27 mouse cellular contexts compared by ENCODE assay signal in genomic region chr10:58739779-58740178, GRCm38 (mm10). TPM values are rescaled to one million over a fixed set of nuclear protein-coding genes. Genes with fewer than 3 reads are reported as not detected.
"Had no signal": no experiment of that assay in that cellular context is flagged by ENCODE, and none has a peak within 500 bp of the region (broad histone marks: within the 10 kb centered on the region; RNA-seq: fewer than 3 reads in every experiment).

No protein-coding gene starts in this region.

- H3K4me3 ChIP-seq: kidney, embryonic 15.5 days; left cerebral cortex, adult 2 months; limb, embryonic 10.5 days; liver, embryonic 15.5 days; midbrain, embryonic 13.5 days; myocyte; stomach, embryonic 15.5 days had no signal

- H3K4me1 ChIP-seq: kidney, embryonic 15.5 days; limb, embryonic 10.5 days; liver, embryonic 15.5 days; midbrain, embryonic 13.5 days; stomach, embryonic 15.5 days had no signal

- H3K27me3 ChIP-seq: kidney, embryonic 15.5 days; liver, embryonic 15.5 days; midbrain, embryonic 13.5 days; stomach, embryonic 15.5 days had no signal

- H3K36me3 ChIP-seq: kidney, embryonic 15.5 days; limb, embryonic 10.5 days; liver, embryonic 15.5 days; midbrain, embryonic 13.5 days; stomach, embryonic 15.5 days had no signal

- ATAC-seq: lung, postnatal 0 days; midbrain, embryonic 13.5 days had no signal

- H3K9me3 ChIP-seq: kidney, embryonic 15.5 days; limb, embryonic 10.5 days; liver, embryonic 15.5 days; midbrain, embryonic 13.5 days; stomach, embryonic 15.5 days had no signal

- H3K4me2 ChIP-seq: kidney, embryonic 15.5 days; liver, embryonic 11.5 days; liver, embryonic 15.5 days; midbrain, embryonic 13.5 days; stomach, embryonic 15.5 days had no signal

- H3K9ac ChIP-seq: kidney, embryonic 15.5 days; liver, embryonic 15.5 days; midbrain, embryonic 13.5 days; stomach, embryonic 15.5 days had no signal

- H3K27ac ChIP-seq: kidney, embryonic 15.5 days; left cerebral cortex, adult 2 months; limb, embryonic 10.5 days; liver, embryonic 15.5 days; midbrain, embryonic 13.5 days; stomach, embryonic 15.5 days had no signal

- DNase-seq: kidney, adult 2 months; kidney, postnatal 14 days; lung, adult 2 months; lung, postnatal 36 days; retina, postnatal 1 day; thymus, adult 2 months; thymus, postnatal 25 days had no signal

RNA-seq across cellular contexts. Expression of gene Gm17542, which starts 21.8 kb away (rescaled TPM):
- total RNA-seq: layer of hippocampus, adult 8-10 months; layer of hippocampus, postnatal 14 days; left cerebral cortex, adult 2 months; left cerebral cortex, postnatal 14 days; megakaryocyte progenitor cell, adult 5-6 weeks; midbrain, postnatal 0 days; neutrophil, adult 5-6 weeks had no signal
- polyA plus RNA-seq: kidney, adult 2 months; kidney, embryonic 15.5 days; large intestine, adult 2 months; limb, embryonic 10.5 days; limb, embryonic 14.5 days; liver, embryonic 11.5 days; liver, embryonic 15.5 days; lung, adult 2 months; lung, postnatal 0 days; midbrain, embryonic 13.5 days; midbrain, postnatal 0 days; myocyte; spleen, adult 2 months; stomach, embryonic 15.5 days; testis, adult 2 months; thymus, adult 2 months; urinary bladder, adult 2 months had no signal
